Mouse (Mus musculus) spleen, adult 2 months (tissue): ENCODE data around the gene Lgi4.

Experiments
- CTCF ChIP-seq: fragments of 200-500 bp; IDR thresholded peaks from 2 replicates; pipeline ENCODE4 v1.5.1; 2011; ENCODE audit warnings: mild to moderate bottlenecking, inconsistent platforms; ENCODE audit not compliant: insufficient read depth, insufficient read length, insufficient replicate concordance; ENCODE audit errors: extremely low read depth
- POLR2A ChIP-seq: fragments of 200-500 bp; IDR thresholded peaks from 2 replicates; pipeline ENCODE4 v1.6.1; 2011; ENCODE audit warnings: low read depth, low read length, inconsistent platforms

DNA sequence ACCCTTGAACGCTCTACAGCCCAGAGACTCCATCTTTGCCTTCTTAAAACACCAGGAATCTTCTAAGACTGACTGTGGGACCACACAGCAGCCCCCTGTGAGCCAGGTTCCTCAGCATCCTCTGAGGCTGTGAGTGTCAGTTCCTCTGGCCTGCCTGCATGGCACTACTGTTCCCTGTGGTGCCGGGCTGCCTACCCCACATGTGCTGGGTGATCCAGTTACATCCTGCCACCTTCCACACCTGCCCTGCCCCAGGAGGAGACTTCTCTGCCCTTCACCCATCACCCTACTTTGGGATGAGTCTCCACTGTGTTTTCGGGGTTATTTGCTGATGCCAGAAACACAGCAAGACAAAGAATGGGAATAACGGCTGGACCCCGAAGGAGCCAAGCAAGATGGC lies 60.4 kb downstream of the Lgi4 start:
- TF ChIP-seq CTCF (no peak), POLR2A (no peak)
